Mouse (Mus musculus) ES-Bruce4 (cell line): Measurements from ENCODE around the gene Rbm39.

Source experiments
- CTCF ChIP-seq: IDR thresholded peaks from one replicate; pipeline ENCODE4 v1.8.1; 2011; ENCODE audit warnings: low read depth, low read length
- EP300 ChIP-seq: IDR thresholded peaks from 2 replicates; pipeline ENCODE4 v1.6.1; 2011; ENCODE audit warnings: low read depth, low read length; ENCODE audit not compliant: insufficient read depth
- POLR2A ChIP-seq: IDR thresholded peaks from one replicate; pipeline ENCODE4 v1.8.1; 2011; ENCODE audit warnings: low read length; ENCODE audit not compliant: insufficient read depth

- TF ChIP-seq POLR2A (no peak), CTCF (no peak), EP300 (no peak)
Measured at GRCm38 (mm10) chr2:156181592-156181991, 1.6 kb upstream of the Rbm39 start.
